Mouse (Mus musculus) hindbrain, embryonic 13.5 days (tissue): ENCODE results near the gene Pmm1. TPM values are rescaled to one million over a fixed set of nuclear protein-coding genes. Genes with fewer than 3 reads are reported as not detected.
A peak's percentile ranks its signal among the peaks of the same experiment; 100 is the strongest.
"Not testable (repeated sequence)": the region's sequence is repeated elsewhere in the genome, so short reads cannot be mapped to it uniquely, and the experiment has no call there.

ENCODE experiments used
- ATAC-seq: fragments of 200-750 bp; cut with Nextera tagmentation; 2 replicates; pipeline ENCODE4 v1.8.0; 2017; ENCODE audit warnings: moderate TSS enrichment; ENCODE audit not compliant: low FRiP score
- H3K27ac ChIP-seq: fragments of 300-500 bp; sonication (generic); 2 replicates; pipeline ENCODE4 v1.5.1; 2015; ENCODE audit warnings: inconsistent platforms, mild to moderate bottlenecking, moderate library complexity
- H3K27me3 ChIP-seq: fragments of 300-500 bp; sonication (generic); 2 replicates; pipeline ENCODE4 v1.6.1; 2015; ENCODE audit warnings: mild to moderate bottlenecking, inconsistent platforms
- H3K36me3 ChIP-seq: fragments of 300-500 bp; sonication (generic); 2 replicates; pipeline ENCODE4 v1.6.1; 2015; ENCODE audit warnings: mild to moderate bottlenecking, inconsistent platforms
- H3K4me1 ChIP-seq: fragments of 300-500 bp; sonication (generic); replicated peaks from 2 replicates; pipeline ENCODE4 v1.6.1; 2015; ENCODE audit warnings: inconsistent platforms
- H3K4me2 ChIP-seq: fragments of 300-500 bp; sonication (generic); 2 replicates; pipeline ENCODE4 v1.6.1; 2015; ENCODE audit warnings: inconsistent platforms, mild to moderate bottlenecking, moderate library complexity
- H3K4me3 ChIP-seq: fragments of 300-500 bp; sonication (generic); 2 replicates; pipeline ENCODE4 v1.5.1; 2015; ENCODE audit warnings: mild to moderate bottlenecking, inconsistent platforms
- H3K9ac ChIP-seq: fragments of 300-500 bp; sonication (generic); 2 replicates; pipeline ENCODE4 v1.6.1; 2015; ENCODE audit warnings: mild to moderate bottlenecking, inconsistent platforms
- H3K9me3 ChIP-seq: fragments of 300-500 bp; sonication (generic); 2 replicates; pipeline ENCODE4 v1.6.1; 2016; ENCODE audit warnings: inconsistent platforms
- WGBS: fragments of 180-500 bp; shearing (Covaris S2); methylation state at CpG from one replicate; pipeline ENCODE4 v1.1.7; 2015; 5-methylcytosine and 5-hydroxymethylcytosine counted together
- polyA plus RNA-seq: library from polyadenylated mRNA; unstranded; fragments of >200 nt; fragmentation: Nextera tagmentation; extraction: Ambion mirVana; gene quantifications from 2 replicates; pipeline ENCODE4 v1.2.1, GENCODE M21; 2015

The Pmm1 gene
- polyA plus RNA-seq: 62.9 and 65.3 TPM in 2 replicates

- ATAC-seq: peak; percentile 98
- Histone ChIP-seq H3K27ac (peak within 1 kb of the TSS; percentile 91), H3K9me3 (no peaks in the 10 kb centered on the region), H3K9ac (peak within 1 kb of the TSS; percentile 81), H3K4me2 (peak within 1 kb of the TSS; percentile 86), H3K4me3 (peak within 1 kb of the TSS; percentile 60), H3K36me3 (peaks cover 11% of the 10 kb centered on the region), H3K27me3 (no peaks in the 10 kb centered on the region), H3K4me1 (peaks cover 13% of the 10 kb centered on the region)
- under 1% methylated on average over 75 of the region's 77 CpGs for WGBS
These were observed at the start of gene Pmm1 for GRCm38 (mm10) chr15:81960171-81961077. Gene Pmm1, minus strand, starts transcription at chr15:81960930.

DNA sequence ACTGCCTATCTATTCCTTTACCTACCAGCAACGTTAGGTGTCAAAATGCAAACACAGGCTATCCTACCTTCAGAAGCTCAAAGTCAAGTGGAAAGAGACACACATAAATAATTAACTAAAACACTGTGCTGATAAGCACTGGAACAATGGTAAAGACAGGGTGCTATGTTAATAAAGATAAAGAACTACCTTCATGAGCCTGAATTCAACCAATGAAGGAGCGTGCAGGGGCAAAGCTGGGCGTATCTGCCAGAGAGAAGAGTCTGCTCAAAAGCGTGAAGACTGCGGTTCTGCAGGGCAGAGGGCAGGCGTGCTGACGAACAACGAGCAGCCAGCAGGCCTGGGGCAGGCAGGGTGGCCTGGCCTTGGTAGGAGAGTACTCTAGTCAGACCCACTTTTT is 43.5 kb upstream of the Pmm1 start:
- H3K27ac ChIP-seq: no peak overlapping the region
- no peaks in the 10 kb centered on the region for H3K4me1 ChIP-seq
- H3K4me2 ChIP-seq: no peak overlapping the region
- no peak overlapping the region for H3K9ac ChIP-seq
- H3K27me3 ChIP-seq: no peaks in the 10 kb centered on the region
- peaks cover 46% of the 10 kb centered on the region for H3K36me3 ChIP-seq
- no peaks in the 10 kb centered on the region for H3K9me3 ChIP-seq
- WGBS: 93% methylated on average over 8 of the region's 8 CpGs
- no peak for ATAC-seq
- no peak overlapping the region for H3K4me3 ChIP-seq

DNA sequence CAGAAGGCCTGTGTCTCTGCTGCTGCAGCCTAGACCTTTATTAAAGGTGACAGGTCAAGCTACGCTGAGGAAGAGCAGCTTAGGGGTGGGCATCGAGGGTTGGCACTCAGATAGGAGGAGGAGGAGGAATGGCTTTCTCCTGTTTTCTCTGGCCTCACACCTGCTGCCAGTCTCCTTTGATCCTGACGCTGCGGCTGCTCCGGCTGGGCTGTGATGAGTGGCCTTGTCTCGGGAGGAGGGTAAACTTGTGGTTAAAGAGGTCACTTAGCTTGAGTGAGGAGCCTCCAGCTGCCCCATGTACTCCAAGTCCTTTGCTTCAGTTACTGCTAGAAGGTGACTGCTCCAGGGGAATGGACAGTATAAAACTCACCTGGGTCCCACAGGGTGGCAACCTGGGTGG is 33.3 kb upstream of the Pmm1 start:
- Histone ChIP-seq H3K27ac (no peak overlapping the region), H3K4me3 (no peak overlapping the region), H3K4me2 (no peak overlapping the region), H3K27me3 (no peaks in the 10 kb centered on the region), H3K9me3 (no peaks in the 10 kb centered on the region), H3K9ac (no peak overlapping the region), H3K4me1 (peaks cover 4% of the 10 kb centered on the region), H3K36me3 (peaks cover 71% of the 10 kb centered on the region)
- WGBS: 88% methylated on average over 6 of the region's 6 CpGs
- no peak for ATAC-seq

DNA sequence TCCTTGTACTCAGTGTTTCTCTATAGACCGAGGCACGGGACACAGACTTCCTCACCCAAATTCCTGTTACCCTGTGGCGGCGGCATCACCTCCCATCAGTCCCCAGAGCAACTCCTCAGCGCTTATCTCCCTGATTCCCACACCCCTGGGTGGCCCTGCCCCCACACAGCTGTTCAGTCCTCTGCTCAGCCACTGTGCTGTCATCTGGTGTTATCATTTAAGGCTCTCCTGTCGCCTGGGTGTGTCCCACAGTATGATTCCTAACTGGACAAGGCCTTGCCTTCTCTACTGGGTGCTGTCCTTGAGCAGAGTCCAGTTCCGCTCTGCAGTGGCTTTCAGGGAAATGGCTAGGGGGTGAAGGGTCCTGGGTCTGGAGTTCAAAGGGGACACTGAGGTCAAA is 29.8 kb upstream of the Pmm1 start:
- Histone ChIP-seq H3K27me3 (no peaks in the 10 kb centered on the region), H3K9me3 (no peaks in the 10 kb centered on the region), H3K4me1 (peaks cover 8% of the 10 kb centered on the region), H3K4me2 (no peak overlapping the region), H3K36me3 (peaks cover 37% of the 10 kb centered on the region), H3K4me3 (no peak overlapping the region), H3K27ac (no peak overlapping the region), H3K9ac (no peak overlapping the region)
- WGBS: 63% methylated on average over 7 of the region's 7 CpGs
- ATAC-seq: no peak

DNA sequence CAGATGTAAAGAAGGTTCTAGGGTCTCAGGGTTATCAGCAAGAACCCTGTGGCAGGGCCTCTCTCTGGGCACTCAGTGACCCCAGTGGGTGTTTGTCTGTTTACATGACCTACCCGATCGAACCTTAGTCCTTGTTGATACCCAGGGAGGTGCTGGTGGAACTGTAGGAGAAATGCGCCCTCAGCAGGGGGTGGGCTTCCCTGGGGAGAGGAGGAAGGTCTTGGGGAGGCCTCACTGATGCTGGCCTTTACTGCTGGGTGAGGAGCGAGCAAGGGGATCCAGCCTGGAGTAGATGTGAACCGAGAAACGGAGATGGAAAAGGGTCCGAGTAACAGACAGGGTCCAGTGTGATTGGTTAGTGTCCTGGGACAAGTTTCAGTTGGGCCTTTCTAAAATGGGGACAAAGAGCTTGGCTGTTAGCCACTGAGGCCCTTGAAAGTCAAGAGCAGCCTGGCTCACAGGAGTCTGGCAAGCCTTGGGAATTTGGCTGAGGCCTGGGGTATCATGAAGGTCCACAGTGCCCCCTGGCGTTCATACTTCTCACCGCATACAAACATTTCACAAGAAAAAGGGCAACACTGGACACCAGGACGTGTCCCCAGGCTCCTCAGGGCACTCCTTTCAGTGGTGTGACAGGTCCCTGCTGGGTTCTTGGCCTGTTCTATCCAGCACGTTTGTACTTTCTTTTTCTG is 28.8 kb upstream of the Pmm1 start:
- peak overlapping the region; percentile 44; the same call in 1 of the 2 replicates for H3K27ac ChIP-seq
- no peaks in the 10 kb centered on the region for H3K27me3 ChIP-seq
- peaks cover 27% of the 10 kb centered on the region for H3K36me3 ChIP-seq
- H3K4me1 ChIP-seq: peaks cover 8% of the 10 kb centered on the region
- 0 out of 2 replicates have a peak, but pooled peaks have one; percentile 54 for ATAC-seq
- no peak overlapping the region for H3K4me2 ChIP-seq
- H3K9me3 ChIP-seq: no peaks in the 10 kb centered on the region
- H3K4me3 ChIP-seq: no peak overlapping the region
- no peak overlapping the region; the same call in 1 of the 2 replicates for H3K9ac ChIP-seq
- WGBS: 42% methylated on average over 11 of the region's 11 CpGs

DNA sequence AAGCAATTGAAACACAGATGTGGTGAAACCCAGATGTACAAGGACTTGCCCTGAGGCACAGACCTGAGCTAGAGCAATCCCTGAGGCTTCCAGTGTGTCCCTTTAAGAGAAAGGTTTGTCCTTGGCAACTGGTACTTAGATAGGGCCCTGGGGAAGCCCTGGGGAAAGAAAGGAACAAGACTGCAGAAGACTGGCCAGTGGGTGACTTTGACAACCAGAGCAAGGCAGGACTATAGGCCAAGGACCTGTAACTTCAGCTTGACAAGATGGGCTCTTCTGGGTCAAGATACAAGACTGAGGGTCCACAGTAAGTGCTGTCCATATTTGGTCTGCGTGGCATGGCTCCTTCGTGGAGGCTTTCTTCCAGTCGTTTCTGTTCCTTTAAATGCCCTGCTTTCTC is 26.9 kb upstream of the Pmm1 start, which contains the start of gene Xrcc6:
Gene Xrcc6 (plus strand): TSS at position 190 of the 400 bp plus-strand sequence.
- no peak within 1 kb of the TSS for H3K27ac ChIP-seq
- WGBS: 86% methylated on average over 3 of the region's 3 CpGs
- no peak within 1 kb of the TSS for H3K4me3 ChIP-seq
- H3K36me3 ChIP-seq: peaks cover 9% of the 10 kb centered on the region; the same call in 1 of the 2 replicates
- no peak within 1 kb of the TSS for H3K9ac ChIP-seq
- H3K27me3 ChIP-seq: no peaks in the 10 kb centered on the region
- no peak for ATAC-seq
- no peak within 1 kb of the TSS for H3K4me2 ChIP-seq
- peaks cover 8% of the 10 kb centered on the region for H3K4me1 ChIP-seq
- no peaks in the 10 kb centered on the region for H3K9me3 ChIP-seq

DNA sequence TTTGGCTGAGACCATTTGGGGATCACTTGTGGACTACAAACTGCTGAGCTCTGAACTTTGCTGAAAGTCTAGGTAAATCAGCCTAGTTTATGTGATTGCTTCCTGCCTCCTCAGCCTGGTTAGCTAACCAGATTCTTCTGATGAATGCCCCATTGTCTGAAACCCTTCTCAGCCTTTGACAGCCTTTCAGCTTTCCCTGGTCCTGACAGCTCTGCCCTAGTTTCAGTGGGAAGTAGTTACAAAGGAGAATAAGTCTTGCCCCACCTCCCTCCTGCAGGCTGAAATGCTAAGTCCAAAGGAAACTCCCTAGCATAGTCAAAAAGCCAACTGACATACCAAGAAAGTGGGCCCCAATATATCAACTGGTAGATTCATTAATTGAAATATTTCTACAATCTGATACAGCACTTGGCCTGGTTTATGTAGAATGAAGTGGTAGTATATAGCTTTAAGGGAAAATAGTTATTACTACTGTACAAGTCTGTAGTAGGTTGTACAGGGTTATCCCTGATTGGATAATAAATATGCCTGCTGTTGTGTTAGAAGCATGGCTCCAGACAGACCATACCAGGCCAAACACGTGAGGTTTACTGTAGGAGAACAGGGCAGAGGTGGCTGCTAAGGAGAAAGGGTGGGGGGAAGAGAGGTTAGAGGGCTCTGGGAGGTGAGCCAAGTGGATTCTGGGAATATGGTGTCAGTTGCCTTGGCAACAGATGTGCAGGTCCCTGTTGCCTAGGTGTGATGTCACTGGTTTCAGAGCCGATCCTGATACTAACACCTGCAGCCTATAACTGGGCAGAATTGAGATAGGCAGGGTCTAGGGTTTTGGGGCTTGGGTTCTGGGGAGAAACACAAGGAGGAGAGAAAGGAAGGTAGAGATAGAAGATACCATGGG is 24.8 kb upstream of the Pmm1 start:
- no peaks in the 10 kb centered on the region for H3K9me3 ChIP-seq
- H3K36me3 ChIP-seq: no peaks in the 10 kb centered on the region
- no peak overlapping the region for H3K4me2 ChIP-seq
- H3K4me1 ChIP-seq: peaks cover 8% of the 10 kb centered on the region
- 54% methylated on average over 2 of the region's 2 CpGs for whole genome bisulfite sequencing
- H3K9ac ChIP-seq: no peak overlapping the region
- H3K4me3 ChIP-seq: no peak overlapping the region
- ATAC-seq: no peak
- H3K27ac ChIP-seq: peak overlapping the region; percentile 42; the same call in 1 of the 2 replicates
- no peaks in the 10 kb centered on the region for H3K27me3 ChIP-seq

- no peak overlapping the region for H3K4me3 ChIP-seq
- 65% methylated on average over 1 of the region's 1 CpGs for WGBS
- no peak overlapping the region for H3K4me2 ChIP-seq
- no peaks in the 10 kb centered on the region for H3K9me3 ChIP-seq
- no peak overlapping the region for H3K27ac ChIP-seq
- H3K9ac ChIP-seq: no peak overlapping the region
- no peaks in the 10 kb centered on the region for H3K27me3 ChIP-seq
- peaks cover 5% of the 10 kb centered on the region for H3K4me1 ChIP-seq
- no peak for ATAC-seq
- no peaks in the 10 kb centered on the region for H3K36me3 ChIP-seq
These were observed 21.4 kb upstream of the Pmm1 start for GRCm38 (mm10) chr15:81982173-81982572.

DNA sequence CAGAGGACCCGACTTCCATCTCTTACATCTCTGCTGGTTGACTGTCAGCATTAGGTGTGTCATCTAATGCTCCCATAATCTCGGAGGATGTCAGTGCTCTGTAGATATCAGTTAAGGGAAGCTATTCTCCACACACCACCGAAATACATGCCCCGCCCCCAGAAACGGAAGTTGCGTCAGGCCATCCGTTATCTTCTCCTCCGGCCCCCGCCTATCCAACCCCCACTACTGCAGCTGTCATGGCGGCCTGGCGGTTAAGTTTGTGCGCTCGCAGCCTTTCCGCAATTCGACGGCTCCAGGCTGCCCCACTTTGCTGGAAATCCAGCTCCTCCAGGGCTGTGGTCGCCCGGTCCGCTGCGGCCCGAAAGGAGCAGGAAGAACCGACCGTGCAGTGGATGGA is 19.6 kb upstream of the Pmm1 start, which contains the start of gene 1700029P11Rik:
Gene 1700029P11Rik (plus strand): TSS at position 220 of the 400 bp plus-strand sequence.
- ATAC-seq: no peak
- Histone ChIP-seq H3K9ac (no peak within 1 kb of the TSS), H3K4me2 (no peak within 1 kb of the TSS), H3K27me3 (no peaks in the 10 kb centered on the region), H3K4me3 (no peak within 1 kb of the TSS), H3K9me3 (no peaks in the 10 kb centered on the region), H3K4me1 (no peaks in the 10 kb centered on the region), H3K27ac (no peak within 1 kb of the TSS), H3K36me3 (no peaks in the 10 kb centered on the region)
- 96% methylated on average over 23 of the region's 23 CpGs for WGBS

DNA sequence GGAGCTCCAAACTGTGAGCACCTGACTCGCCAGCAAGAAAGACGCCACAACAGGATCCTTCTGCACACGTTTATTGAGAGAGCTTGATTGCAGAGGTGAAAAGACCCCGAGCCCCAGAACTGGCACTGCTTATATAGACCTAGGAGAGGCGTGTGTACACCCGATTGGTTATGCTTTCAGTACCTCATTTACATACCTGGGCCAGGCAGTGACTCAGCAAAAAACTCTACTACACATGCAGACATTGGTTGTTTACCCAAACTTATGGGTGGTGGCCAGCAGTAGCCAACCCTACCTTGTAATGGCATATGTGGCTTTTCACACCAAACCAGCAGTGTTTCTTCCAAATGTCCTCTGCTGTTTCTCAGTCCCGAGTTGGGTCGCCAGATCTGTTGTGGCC is 14.4 kb upstream of the Pmm1 start:
- 93% methylated on average over 8 of the region's 8 CpGs for WGBS
- H3K4me1 ChIP-seq, ATAC-seq, H3K9me3 ChIP-seq, H3K27ac ChIP-seq, H3K27me3 ChIP-seq, H3K36me3 ChIP-seq, H3K4me2 ChIP-seq, H3K9ac ChIP-seq, H3K4me3 ChIP-seq: not testable (repeated sequence)

DNA sequence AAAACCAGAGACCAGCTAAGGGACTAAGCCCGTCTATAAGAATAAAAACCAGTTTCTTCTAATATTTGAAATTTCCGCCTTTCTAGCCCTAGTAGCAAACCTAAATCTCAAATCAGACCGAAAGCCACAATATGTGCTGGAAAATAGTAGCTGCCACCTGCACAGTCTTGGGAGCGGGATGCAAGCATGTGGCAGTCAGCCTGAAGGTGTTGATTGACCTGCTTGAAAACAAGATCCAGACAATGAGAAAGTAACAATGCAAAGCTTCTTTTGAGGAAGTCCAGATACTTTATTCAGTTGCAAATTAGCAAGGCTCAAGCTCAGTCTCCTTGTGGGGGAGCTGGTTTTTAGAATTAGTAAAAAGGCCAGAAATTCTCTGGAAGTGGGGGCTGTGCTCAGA is 9.8 kb upstream of the Pmm1 start:
- 85% methylated on average over 4 of the region's 4 CpGs for WGBS
- not testable (repeated sequence) for ATAC-seq

DNA sequence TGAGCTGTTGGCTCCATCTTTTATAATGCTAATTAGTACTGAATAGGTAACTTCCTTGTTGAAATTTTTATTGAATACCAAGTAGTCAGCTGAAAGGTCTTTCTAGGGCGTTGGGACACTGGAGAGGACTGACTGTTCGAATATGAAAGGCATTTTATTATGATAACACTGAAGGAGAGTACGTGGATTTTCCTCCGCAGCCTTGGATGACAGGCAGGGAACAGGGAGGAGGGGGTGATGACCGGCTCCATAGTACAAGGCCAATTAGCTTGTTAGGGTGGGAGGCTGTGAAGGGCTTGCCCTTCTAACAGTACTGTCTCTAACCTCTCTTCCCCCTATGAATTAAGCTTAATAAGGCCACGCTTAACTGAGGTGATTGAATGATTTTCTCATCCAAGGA is 8.9 kb upstream of the Pmm1 start:
- H3K9ac ChIP-seq, H3K4me2 ChIP-seq, H3K9me3 ChIP-seq, H3K27me3 ChIP-seq, H3K4me1 ChIP-seq, H3K27ac ChIP-seq, ATAC-seq, H3K4me3 ChIP-seq, H3K36me3 ChIP-seq: not testable (repeated sequence)
- 77% methylated on average over 6 of the region's 6 CpGs for WGBS

More for the DNA sequence above, 9.8 kb upstream of the Pmm1 start:
- not testable (repeated sequence) for H3K27ac ChIP-seq, H3K4me3 ChIP-seq, H3K9ac ChIP-seq, H3K4me1 ChIP-seq, H3K27me3 ChIP-seq, H3K4me2 ChIP-seq, H3K9me3 ChIP-seq, H3K36me3 ChIP-seq
